Mouse (Mus musculus) CH12.LX (cell line): Measurements from ENCODE around the gene Cstad. TPM values are rescaled to one million over a fixed set of nuclear protein-coding genes. Genes with fewer than 3 reads are reported as not detected.

Experiments
- DNase-seq: peaks from one replicate; pipeline ENCODE4 v3.0.0-alpha.2; 2013; ENCODE audit errors: extremely low read depth
- H3K27ac ChIP-seq: 2 replicates; pipeline ENCODE4 v1.5.1; 2012; ENCODE audit warnings: low read depth, mild to moderate bottlenecking, control low read depth, moderate library complexity; ENCODE audit not compliant: insufficient read depth
- H3K27me3 ChIP-seq: replicated peaks from 2 replicates; pipeline ENCODE3; 2012; ENCODE audit warnings: inconsistent platforms
- H3K36me3 ChIP-seq, 2 experiments: replicated peaks in 1 of 2; 2 replicates each; pipeline versions ENCODE3 to v1.6.1; 2012; ENCODE audit warnings: inconsistent platforms in 1 of 2, low read length in 1 of 2, mild to moderate bottlenecking in 1 of 2, mixed read lengths in 1 of 2, moderate library complexity in 1 of 2; ENCODE audit not compliant: control insufficient read depth in 1 of 2, insufficient read depth in 1 of 2
- H3K4me1 ChIP-seq, 2 experiments: 2 replicates each; pipeline ENCODE4 v1.6.1; 2012; ENCODE audit warnings: inconsistent platforms in 1 of 2, moderate library complexity in 1 of 2; ENCODE audit not compliant: insufficient read depth in 2 of 2, control insufficient read depth in 1 of 2
- H3K4me2 ChIP-seq: 2 replicates; pipeline ENCODE4 v1.6.1; 2012; ENCODE audit warnings: low read depth, mild to moderate bottlenecking, control low read depth; ENCODE audit not compliant: poor library complexity, insufficient read depth, severe bottlenecking
- H3K4me3 ChIP-seq, 3 experiments: fragments of 150-350 bp in 1 of 3; sonication (generic) in 1 of 3; replicated peaks in 1 of 3; 2 replicates each; pipeline versions ENCODE3 to v1.5.1; 2011 to 2012; ENCODE audit warnings: low read depth in 2 of 3, low read length in 2 of 3, mild to moderate bottlenecking in 2 of 3, moderate library complexity in 2 of 3, control low read depth in 1 of 3, improper control_type of control experiment in 1 of 3, inconsistent platforms in 1 of 3, mixed read lengths in 1 of 3; ENCODE audit not compliant: poor library complexity in 1 of 3
- H3K79me2 ChIP-seq: replicated peaks from 2 replicates; pipeline ENCODE4 v1.6.1; 2012; ENCODE audit warnings: mild to moderate bottlenecking, moderate library complexity; ENCODE audit not compliant: control insufficient read depth, poor library complexity, insufficient read depth, severe bottlenecking; ENCODE audit errors: extremely low read depth
- H3K9ac ChIP-seq: 2 replicates; pipeline ENCODE4 v1.6.1; 2012; ENCODE audit warnings: low read depth, mild to moderate bottlenecking, control low read depth, moderate library complexity; ENCODE audit not compliant: insufficient read depth
- H3K9me3 ChIP-seq: replicated peaks from 2 replicates; pipeline ENCODE3; 2012; ENCODE audit warnings: low read length, inconsistent platforms, mixed read lengths
- BHLHE40 ChIP-seq: IDR thresholded peaks from 2 replicates; pipeline ENCODE4 v1.6.1; 2011; ENCODE audit warnings: mild to moderate bottlenecking, low read depth, low read length, improper control_type of control experiment
- CHD2 ChIP-seq: IDR thresholded peaks from 2 replicates; pipeline ENCODE4 v1.6.1; 2011; ENCODE audit warnings: low read length, improper control_type of control experiment
- E2F4 ChIP-seq: IDR thresholded peaks from 2 replicates; pipeline ENCODE4 v1.6.1; 2011; ENCODE audit warnings: low read depth, low read length, improper control_type of control experiment; ENCODE audit not compliant: insufficient replicate concordance
- HCFC1 ChIP-seq: IDR thresholded peaks from 2 replicates; pipeline ENCODE4 v1.6.1; 2012; ENCODE audit warnings: low read depth, mild to moderate bottlenecking, inconsistent platforms, low read length, improper control_type of control experiment
- JUN ChIP-seq: IDR thresholded peaks from 2 replicates; pipeline ENCODE4 v1.6.1; 2011; ENCODE audit warnings: low read depth, mild to moderate bottlenecking, low read length, improper control_type of control experiment, moderate library complexity; ENCODE audit not compliant: insufficient read depth
- JUND ChIP-seq: conservative IDR thresholded peaks from 2 replicates; pipeline ENCODE4 v1.6.1; 2011; ENCODE audit warnings: low read depth, low read length, improper control_type of control experiment
- MEF2A ChIP-seq: IDR thresholded peaks from 2 replicates; pipeline ENCODE4 v1.6.1; 2014; ENCODE audit warnings: low read depth, mild to moderate bottlenecking, inconsistent platforms, low read length, improper control_type of control experiment, borderline replicate concordance
- MXI1 ChIP-seq: IDR thresholded peaks from 2 replicates; pipeline ENCODE4 v1.6.1; 2011; ENCODE audit warnings: mild to moderate bottlenecking, low read depth, low read length, improper control_type of control experiment
- MYC ChIP-seq: IDR thresholded peaks from 2 replicates; pipeline ENCODE4 v1.6.1; 2011; ENCODE audit warnings: low read depth, mild to moderate bottlenecking, improper control_type of control experiment, low read length
- NRF1 ChIP-seq: IDR thresholded peaks from 2 replicates; pipeline ENCODE4 v1.6.1; 2014; ENCODE audit warnings: low read depth, mild to moderate bottlenecking, inconsistent platforms, low read length, improper control_type of control experiment, moderate library complexity
- PAX5 ChIP-seq: IDR thresholded peaks from 2 replicates; pipeline ENCODE4 v1.6.1; 2012; ENCODE audit warnings: low read length, inconsistent platforms, mixed read lengths
- POLR2A ChIP-seq: IDR thresholded peaks from 2 replicates; pipeline ENCODE4 v1.6.1; 2011; ENCODE audit warnings: low read depth, mild to moderate bottlenecking, improper control_type of control experiment, low read length
- POLR2AphosphoS2 ChIP-seq: IDR thresholded peaks from 2 replicates; pipeline ENCODE4 v1.6.1; 2011; ENCODE audit warnings: low read depth, low read length, improper control_type of control experiment
- RAD21 ChIP-seq: IDR thresholded peaks from 2 replicates; pipeline ENCODE4 v1.6.1; 2011; ENCODE audit warnings: low read depth, mild to moderate bottlenecking, low read length, improper control_type of control experiment, moderate library complexity
- RCOR1 ChIP-seq: conservative IDR thresholded peaks from 2 replicates; pipeline ENCODE4 v1.6.1; 2012; ENCODE audit warnings: low read depth, mild to moderate bottlenecking, inconsistent platforms, low read length, improper control_type of control experiment
- SMC3 ChIP-seq: IDR thresholded peaks from 2 replicates; pipeline ENCODE4 v1.6.1; 2011; ENCODE audit warnings: low read depth, low read length, improper control_type of control experiment
- TBP ChIP-seq: conservative IDR thresholded peaks from 2 replicates; pipeline ENCODE4 v1.6.1; 2011; ENCODE audit warnings: low read depth, low read length, improper control_type of control experiment
- TCF12 ChIP-seq: IDR thresholded peaks from 2 replicates; pipeline ENCODE4 v1.6.1; 2014; ENCODE audit warnings: low read depth, mild to moderate bottlenecking, inconsistent platforms, low read length, improper control_type of control experiment
- USF1 ChIP-seq: IDR thresholded peaks from 2 replicates; pipeline ENCODE4 v1.6.1; 2014; ENCODE audit warnings: low read depth, mild to moderate bottlenecking, inconsistent platforms, low read length, improper control_type of control experiment
- USF2 ChIP-seq: conservative IDR thresholded peaks from 2 replicates; pipeline ENCODE4 v1.6.1; 2011; ENCODE audit warnings: low read depth, low read length, improper control_type of control experiment
- ZC3H11A ChIP-seq: IDR thresholded peaks from 2 replicates; pipeline ENCODE4 v1.6.1; 2012; ENCODE audit warnings: low read depth, mild to moderate bottlenecking, inconsistent platforms, low read length, improper control_type of control experiment
- ZKSCAN1 ChIP-seq: IDR thresholded peaks from 2 replicates; pipeline ENCODE4 v1.6.1; 2012; ENCODE audit warnings: low read depth, inconsistent platforms, low read length, improper control_type of control experiment, borderline replicate concordance
- ZMIZ1 ChIP-seq: IDR thresholded peaks from 2 replicates; pipeline ENCODE4 v1.6.1; 2012; ENCODE audit warnings: low read depth, mild to moderate bottlenecking, inconsistent platforms, low read length, improper control_type of control experiment
- dilution Hi-C: fragments of 300-500 bp; cut with MboI; formaldehyde crosslinking; loops from 2 replicates; pipeline ENCODE4 v1.14.3; 2020; ENCODE audit warnings: low sequenced_read_pairs; ENCODE audit not compliant: extremely low pct_unique_long_range_greater_than_20kb, extremely low pct_ligation_motif_present
- in situ Hi-C: fragments of 300-500 bp; cut with MboI; formaldehyde crosslinking; loops from 3 replicates; pipeline ENCODE4 v1.14.3; 2019; ENCODE audit warnings: low sequenced_read_pairs, low pct_ligation_motif_present, low pct_unique_long_range_greater_than_20kb, mixed read lengths
- polyA plus RNA-seq: library from polyadenylated mRNA; unstranded; fragments of >175 nt; gene quantifications from 2 replicates; pipeline ENCODE4 v1.2.1, GENCODE M21; 2012; ENCODE audit warnings: low read depth; ENCODE audit not compliant: insufficient read length
- total RNA-seq, 2 experiments: library from RNA; depleted of rRNA; stranded (reverse); fragments of 300-350 nt in 1 of 2; fragments of >200 nt in 1 of 2; gene quantifications; 2 replicates each; pipeline ENCODE4 v1.2.3; 2012 to 2014

Cstad gene
- total and polyA plus RNA-seq, 3 experiments, result 0.29 to 0.51 TPM; not detected in 1

GRCm38 (mm10) chr2:30608690-30609201 lies 13.9 kb downstream of the Cstad start:
- H3K27ac ChIP-seq, result no peak overlapping the region
- no peak for DNase-seq
- TF ChIP-seq USF1 (no peak), POLR2A (no peak), ZC3H11A (no peak), SMC3 (no peak), ZMIZ1 (no peak), RAD21 (no peak), JUN (no peak)
- TF ChIP-seq, all 38 proteins: peak for 0
- no peaks in the 10 kb centered on the region for H3K36me3 ChIP-seq
- no peaks in the 10 kb centered on the region for H3K27me3 ChIP-seq
- in situ Hi-C loops (no loop called here), dilution Hi-C loops (no loop called here)
- no peaks in the 10 kb centered on the region for H3K9me3 ChIP-seq
- H3K4me2 ChIP-seq, result no peak overlapping the region
- no peak overlapping the region for H3K4me3 ChIP-seq
- H3K9ac ChIP-seq, result no peak overlapping the region
- H3K4me1 ChIP-seq, result peaks cover 3 to 12% of the 10 kb centered on the region in 2 experiments; a peak in 3 of 4 replicates
- H3K79me2 ChIP-seq, result no peaks in the 10 kb centered on the region

DNA sequence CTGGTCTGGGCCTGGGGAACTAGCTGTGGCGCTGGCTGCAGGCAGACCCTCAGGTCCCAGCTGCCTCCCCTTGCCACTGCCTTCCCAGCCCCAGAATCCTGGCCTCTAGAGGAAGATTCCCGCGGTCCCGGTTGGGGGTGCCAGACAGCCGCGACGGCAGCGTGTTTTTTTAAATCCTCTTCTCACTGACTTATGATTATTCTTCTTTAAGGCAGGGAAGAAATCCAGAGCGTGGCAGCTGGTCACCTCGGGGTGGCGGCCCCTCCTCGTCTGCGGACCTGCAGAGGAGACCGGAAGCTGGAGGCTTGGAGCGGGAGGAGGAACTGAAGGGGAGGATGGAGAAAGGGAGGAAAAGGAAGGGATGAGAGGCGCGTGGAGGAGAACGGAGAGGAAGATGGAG lies 18.7 kb downstream of the Cstad start:
- peaks cover 15% of the 10 kb centered on the region for H3K27me3 ChIP-seq
- no peaks in the 10 kb centered on the region for H3K4me1 ChIP-seq
- H3K79me2 ChIP-seq, result no peaks in the 10 kb centered on the region
- H3K4me2 ChIP-seq, result no peak overlapping the region
- in situ Hi-C loops (no loop called here), dilution Hi-C loops (no loop called here)
- no peaks in the 10 kb centered on the region for H3K9me3 ChIP-seq
- H3K36me3 ChIP-seq, result no peaks in the 10 kb centered on the region
- H3K9ac ChIP-seq, result no peak overlapping the region
- TF ChIP-seq BHLHE40 (no peak), JUND (no peak)
- DNase-seq, result no peak
- no peak overlapping the region for H3K27ac ChIP-seq
- H3K4me3 ChIP-seq, result no peak overlapping the region

DNA sequence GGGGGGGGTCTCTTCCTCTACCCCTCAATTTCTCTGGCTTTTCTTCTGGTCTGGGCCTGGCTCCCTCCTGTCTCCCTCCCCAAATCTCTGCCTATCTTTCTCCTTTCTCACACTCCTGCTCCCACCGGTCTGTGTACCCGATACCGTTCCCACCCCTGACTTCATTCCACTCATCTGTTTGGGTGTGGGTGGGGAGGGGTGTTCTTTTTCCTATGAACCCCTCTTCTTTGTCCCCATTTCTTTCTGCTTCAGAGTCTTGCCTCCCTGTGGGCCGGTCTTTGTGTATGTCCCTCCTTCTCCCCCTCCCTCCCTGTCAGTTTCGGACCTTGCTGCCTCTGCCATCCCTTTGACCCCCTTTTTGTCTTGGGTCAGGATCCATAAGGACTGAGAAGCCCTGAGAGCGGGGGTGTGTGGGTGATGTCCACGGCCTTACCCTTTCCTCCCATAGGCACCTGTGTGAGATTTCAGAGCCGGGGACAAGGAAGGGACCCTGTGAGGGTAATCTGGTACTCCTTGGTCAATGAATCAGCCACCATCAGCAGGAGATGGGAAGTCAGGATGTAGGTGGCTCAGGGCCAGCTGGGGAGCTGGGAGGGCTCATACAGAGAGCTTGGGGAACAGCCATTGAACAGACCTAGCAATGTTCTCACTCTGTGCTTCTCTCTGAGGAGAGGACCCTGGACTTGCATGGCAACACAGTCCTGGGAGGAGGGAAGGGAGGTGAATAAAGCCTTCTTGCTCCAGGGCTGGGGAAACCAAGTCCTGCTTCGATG lies 19.5 kb downstream of the Cstad start:
- Histone ChIP-seq H3K4me3 (no peak overlapping the region), H3K9me3 (peaks cover 4% of the 10 kb centered on the region), H3K9ac (no peak overlapping the region), H3K27me3 (peaks cover 15% of the 10 kb centered on the region), H3K79me2 (no peaks in the 10 kb centered on the region), H3K4me1 (no peaks in the 10 kb centered on the region), H3K4me2 (no peak overlapping the region), H3K36me3 (no peaks in the 10 kb centered on the region), H3K27ac (no peak overlapping the region)
- TF ChIP-seq HCFC1 (no peak), RAD21 (no peak), SMC3 (no peak), RCOR1 (no peak), MXI1 (no peak), POLR2A (no peak), E2F4 (no peak), NRF1 (no peak), CHD2 (no peak), TCF12 (no peak), PAX5 (no peak), USF2 (no peak), JUN (no peak), BHLHE40 (no peak), TBP (no peak), ZMIZ1 (no peak), MYC (no peak), ZKSCAN1 (no peak), POLR2AphosphoS2 (no peak), MEF2A (no peak)
- dilution Hi-C loops (no loop called here), in situ Hi-C loops (no loop called here)
- DNase-seq, result no peak
